Mouse (Mus musculus) embryonic facial prominence, embryonic 10.5 days (tissue): Measurements from ENCODE around the gene Mvb12b. TPM values are rescaled to one million over a fixed set of nuclear protein-coding genes. Genes with fewer than 3 reads are reported as not detected.
A peak's percentile ranks its signal among the peaks of the same experiment; 100 is the strongest.

Source experiments
- DNase-seq: peaks from one replicate; pipeline ENCODE4 v3.0.0-alpha.2; 2017; ENCODE audit warnings: low spot score
- H3K27ac ChIP-seq: fragments of 300-500 bp; sonication (generic); replicated peaks from 2 replicates; pipeline ENCODE4 v1.5.1; 2016; ENCODE audit warnings: mild to moderate bottlenecking
- H3K27me3 ChIP-seq: fragments of 300-500 bp; sonication (generic); replicated peaks from 2 replicates; pipeline ENCODE4 v1.6.1; 2016; ENCODE audit warnings: low read depth, mild to moderate bottlenecking; ENCODE audit not compliant: poor library complexity, severe bottlenecking
- H3K36me3 ChIP-seq: fragments of 300-500 bp; sonication (generic); replicated peaks from 2 replicates; pipeline ENCODE4 v1.6.1; 2016; ENCODE audit warnings: mild to moderate bottlenecking, moderate library complexity
- H3K4me1 ChIP-seq: fragments of 300-500 bp; sonication (generic); 2 replicates; pipeline ENCODE4 v1.6.1; 2016
- H3K4me3 ChIP-seq: fragments of 300-500 bp; sonication (generic); 2 replicates; pipeline ENCODE4 v1.5.1; 2016; ENCODE audit warnings: mild to moderate bottlenecking, moderate library complexity
- H3K9me3 ChIP-seq: fragments of 300-500 bp; sonication (generic); 2 replicates; pipeline ENCODE4 v1.6.1; 2016; ENCODE audit warnings: mild to moderate bottlenecking
- WGBS: fragments of 180-500 bp; shearing (Covaris S2); methylation state at CpG from one replicate; pipeline ENCODE4 v1.1.7; 2016; 5-methylcytosine and 5-hydroxymethylcytosine counted together
- polyA plus RNA-seq: library from polyadenylated mRNA; unstranded; fragments of >200 nt; fragmentation: Nextera tagmentation; extraction: Ambion mirVana; gene quantifications from 2 replicates; pipeline ENCODE4 v1.2.1, GENCODE M21; 2016

Gene Mvb12b
- polyA plus RNA-seq, 1 experiment from 2014 or later = 16.1 TPM

DNA sequence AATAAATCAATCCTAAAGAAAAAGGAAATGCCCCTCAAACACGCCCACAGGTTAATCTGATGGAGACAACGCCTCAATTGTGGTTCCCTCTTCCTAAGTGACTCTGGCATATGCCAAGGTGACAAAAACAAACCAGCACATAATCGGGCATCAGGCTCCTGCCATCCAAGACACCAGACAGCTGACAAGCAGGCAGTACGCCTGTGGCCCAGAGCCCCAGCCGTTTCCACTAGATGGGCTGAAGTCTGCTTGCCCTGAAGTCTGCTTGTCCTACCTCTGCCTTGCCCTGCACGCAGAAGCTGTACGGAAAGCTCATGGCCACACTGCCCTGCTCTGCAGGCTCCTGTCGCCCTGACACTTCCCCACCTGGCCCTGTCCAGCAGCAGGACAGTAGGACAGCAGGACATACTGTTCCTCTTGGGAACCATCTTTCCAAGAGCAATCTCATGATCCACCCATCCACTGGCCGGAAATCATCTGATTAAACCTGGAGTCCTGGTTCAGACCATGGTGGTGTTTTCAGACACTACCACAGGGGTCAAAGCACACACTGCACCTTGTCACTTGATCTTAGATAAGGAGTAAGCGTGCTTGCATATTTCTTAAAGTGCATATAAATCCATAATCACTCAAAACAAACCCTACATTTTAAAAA is 17.9 kb downstream of the Mvb12b start:
- Histone ChIP-seq H3K4me3 (no peak overlapping the region), H3K27ac (peak overlapping the region; percentile 59), H3K9me3 (peaks cover 8% of the 10 kb centered on the region; the same call in 1 of the 2 replicates), H3K4me1 (peaks cover 61% of the 10 kb centered on the region), H3K36me3 (peaks cover 42% of the 10 kb centered on the region), H3K27me3 (peaks cover 16% of the 10 kb centered on the region; the same call in 1 of the 2 replicates)
- no peak for DNase-seq
- 77% methylated on average over 10 of the region's 10 CpGs for WGBS

DNA sequence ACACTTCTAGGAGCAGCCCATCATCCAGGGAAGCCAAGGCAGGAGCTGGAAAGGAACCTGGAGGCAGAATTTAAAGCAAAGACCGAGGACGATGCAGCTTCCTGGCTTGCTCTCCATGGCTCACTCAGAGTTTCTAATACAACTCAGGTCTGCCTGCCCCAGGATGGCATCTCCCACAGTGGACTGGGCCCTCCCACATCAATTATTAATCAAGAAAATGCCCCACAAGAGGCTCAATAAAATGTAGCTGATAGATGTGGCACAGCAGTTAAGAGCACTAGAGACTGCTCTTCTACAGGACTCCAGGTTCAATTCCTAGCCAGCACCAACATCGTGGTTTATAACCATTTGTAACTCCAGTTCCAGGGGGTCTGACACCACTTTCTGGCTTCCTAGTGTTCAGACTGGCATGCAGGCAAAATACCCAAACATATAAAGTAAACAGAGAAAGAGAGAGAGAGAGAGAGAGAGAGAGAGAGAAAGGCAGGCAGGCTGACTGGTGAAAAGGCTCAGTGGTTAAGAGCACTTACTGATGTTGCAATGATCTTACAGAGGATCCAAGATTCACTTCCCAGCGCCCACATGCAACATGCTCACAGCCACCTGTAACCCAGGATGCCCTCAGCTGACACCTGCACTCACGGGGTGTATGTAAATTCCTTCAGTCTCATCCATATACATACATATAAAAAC is 18.6 kb downstream of the Mvb12b start:
- Histone ChIP-seq H3K27me3 (peaks cover 16% of the 10 kb centered on the region; the same call in 1 of the 2 replicates), H3K27ac (no peak overlapping the region; the same call in 1 of the 2 replicates), H3K4me3 (no peak overlapping the region), H3K4me1 (peaks cover 55% of the 10 kb centered on the region), H3K9me3 (peaks cover 8% of the 10 kb centered on the region; the same call in 1 of the 2 replicates), H3K36me3 (peaks cover 40% of the 10 kb centered on the region)
- DNase-seq = no peak
- 86% methylated on average over 5 of the region's 5 CpGs for WGBS

- DNase-seq = no peak
- H3K27me3 ChIP-seq = peaks cover 12% of the 10 kb centered on the region; the same call in 1 of the 2 replicates
- no peak overlapping the region for H3K4me3 ChIP-seq
- H3K9me3 ChIP-seq = peaks cover 8% of the 10 kb centered on the region; the same call in 1 of the 2 replicates
- WGBS = 91% methylated on average over 4 of the region's 4 CpGs
- H3K27ac ChIP-seq = no peak overlapping the region
- H3K36me3 ChIP-seq = peaks cover 32% of the 10 kb centered on the region
- H3K4me1 ChIP-seq = peaks cover 46% of the 10 kb centered on the region
Measured at GRCm38 (mm10) chr2:33868322-33868721, 19.4 kb downstream of the Mvb12b start.

- Histone ChIP-seq H3K27me3 (no peaks in the 10 kb centered on the region), H3K9me3 (no peaks in the 10 kb centered on the region), H3K4me1 (peaks cover 11% of the 10 kb centered on the region; the same call in 1 of the 2 replicates), H3K4me3 (no peak overlapping the region), H3K36me3 (peaks cover 9% of the 10 kb centered on the region), H3K27ac (no peak overlapping the region)
- DNase-seq = no peak
- 82% methylated on average over 2 of the region's 2 CpGs for WGBS
Measured at GRCm38 (mm10) chr2:33856746-33857145, 31.0 kb downstream of the Mvb12b start.

DNA sequence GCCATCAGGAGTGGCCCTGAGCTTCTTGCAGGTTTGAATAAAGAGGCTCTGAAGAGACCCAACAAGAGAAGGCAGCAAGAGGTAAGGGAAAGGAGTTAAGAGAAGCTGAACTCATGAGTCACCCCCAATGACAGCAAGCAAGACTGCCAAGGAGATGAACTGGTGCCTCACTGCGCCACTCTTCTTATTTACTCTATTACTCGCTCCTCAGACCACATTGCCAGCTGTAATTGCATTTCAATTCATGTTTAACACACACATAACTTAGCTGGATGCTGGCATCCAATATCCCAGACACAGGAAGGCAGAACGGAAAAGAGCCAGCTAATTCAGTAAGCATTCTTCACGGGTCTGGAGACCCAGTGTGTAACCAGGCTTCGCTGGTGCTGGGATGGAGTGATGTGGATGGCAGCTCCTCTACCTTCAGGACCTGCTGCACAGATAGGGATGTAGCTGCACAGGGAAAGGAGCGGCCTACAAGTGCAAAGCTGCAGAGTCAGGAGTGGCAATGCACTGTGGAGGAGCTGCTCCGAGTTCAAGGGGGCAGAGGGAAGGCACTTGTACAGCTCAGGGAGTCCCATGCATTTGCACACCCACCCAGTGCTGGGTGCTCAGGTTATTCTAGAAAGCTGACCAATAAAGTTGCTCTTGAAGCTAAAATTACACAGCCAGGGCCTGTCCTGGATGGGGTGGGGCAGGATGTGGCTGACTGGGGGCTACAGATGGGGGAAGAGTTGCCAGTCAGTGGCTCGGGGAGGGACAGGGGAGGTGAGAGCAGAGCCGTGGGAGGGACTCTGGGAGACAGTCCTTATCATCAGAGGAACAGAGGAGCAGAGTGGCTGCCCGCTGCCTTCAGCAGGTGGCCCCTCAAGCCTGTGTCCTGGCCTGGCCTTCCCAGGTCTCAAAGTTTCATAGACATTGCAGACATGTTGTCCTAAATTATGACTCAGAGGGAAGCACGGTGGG is 34.5 kb downstream of the Mvb12b start:
- H3K4me3 ChIP-seq = no peak overlapping the region
- H3K36me3 ChIP-seq = peaks cover 17% of the 10 kb centered on the region
- H3K4me1 ChIP-seq = peaks cover 13% of the 10 kb centered on the region; the same call in 1 of the 2 replicates
- H3K27me3 ChIP-seq = no peaks in the 10 kb centered on the region
- no peak for DNase-seq
- H3K27ac ChIP-seq = peak overlapping the region; percentile 41
- H3K9me3 ChIP-seq = no peaks in the 10 kb centered on the region
- WGBS = 85% methylated on average over 11 of the region's 11 CpGs

GRCm38 (mm10) chr2:33847196-33847834 is 40.4 kb downstream of the Mvb12b start:
- H3K4me1 ChIP-seq = peaks cover 30% of the 10 kb centered on the region
- no peak overlapping the region for H3K4me3 ChIP-seq
- no peaks in the 10 kb centered on the region for H3K9me3 ChIP-seq
- WGBS = 88% methylated on average over 11 of the region's 11 CpGs
- DNase-seq = no peak
- peak overlapping the region; percentile 76 for H3K27ac ChIP-seq
- H3K36me3 ChIP-seq = peaks cover 22% of the 10 kb centered on the region
- no peaks in the 10 kb centered on the region for H3K27me3 ChIP-seq

- no peak overlapping the region for H3K4me3 ChIP-seq
- H3K9me3 ChIP-seq = no peaks in the 10 kb centered on the region
- H3K27me3 ChIP-seq = no peaks in the 10 kb centered on the region
- H3K36me3 ChIP-seq = peaks cover 22% of the 10 kb centered on the region
- 54% methylated on average over 4 of the region's 4 CpGs for WGBS
- peaks cover 30% of the 10 kb centered on the region for H3K4me1 ChIP-seq
- DNase-seq = peak; percentile 29
- H3K27ac ChIP-seq = peak overlapping the region; percentile 76
Measured at GRCm38 (mm10) chr2:33846635-33847034, 41.1 kb downstream of the Mvb12b start.

- WGBS = 92% methylated on average over 2 of the region's 2 CpGs
- no peak for DNase-seq
- no peak overlapping the region for H3K4me3 ChIP-seq
- H3K27me3 ChIP-seq = no peaks in the 10 kb centered on the region
- H3K27ac ChIP-seq = no peak overlapping the region; the same call in 1 of the 2 replicates
- H3K9me3 ChIP-seq = no peaks in the 10 kb centered on the region
- peaks cover 17% of the 10 kb centered on the region; the same call in 1 of the 2 replicates for H3K36me3 ChIP-seq
- H3K4me1 ChIP-seq = peaks cover 42% of the 10 kb centered on the region
Measured at GRCm38 (mm10) chr2:33843642-33844041, 44.1 kb downstream of the Mvb12b start.

DNA sequence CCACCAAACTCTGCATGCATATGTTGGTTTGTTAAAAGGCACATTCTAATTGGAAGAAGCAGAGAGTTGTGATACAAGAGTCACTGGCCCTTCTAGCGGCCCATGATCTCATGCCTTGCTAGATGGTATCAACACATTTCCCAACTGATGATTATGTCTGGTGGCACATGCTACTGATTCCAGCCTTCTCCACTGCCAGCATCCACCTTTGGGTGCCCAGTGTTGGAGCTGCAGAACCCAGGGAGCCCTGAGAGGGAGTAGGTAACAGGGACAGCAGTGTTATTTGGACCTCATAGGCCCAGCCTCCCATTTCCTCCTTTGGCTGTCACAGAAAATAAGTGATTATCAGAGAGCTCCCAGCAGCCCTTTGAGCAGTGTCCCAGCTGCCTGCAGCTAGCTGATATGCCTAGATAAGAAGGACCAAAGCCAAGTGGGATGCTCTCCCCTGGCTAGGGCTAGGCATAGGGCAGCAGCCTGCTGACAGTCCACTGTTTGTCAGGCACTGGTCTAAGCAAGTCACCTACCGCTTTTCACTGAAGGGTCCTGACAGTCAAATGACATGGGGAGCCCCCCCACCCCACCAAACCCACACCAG is 44.7 kb downstream of the Mvb12b start:
- H3K4me3 ChIP-seq = no peak overlapping the region
- H3K9me3 ChIP-seq = no peaks in the 10 kb centered on the region
- peaks cover 22% of the 10 kb centered on the region; the same call in 1 of the 2 replicates for H3K36me3 ChIP-seq
- peak overlapping the region; percentile 31; the same call in 1 of the 2 replicates for H3K27ac ChIP-seq
- WGBS = 92% methylated on average over 2 of the region's 2 CpGs
- no peaks in the 10 kb centered on the region for H3K27me3 ChIP-seq
- H3K4me1 ChIP-seq = peaks cover 38% of the 10 kb centered on the region
- DNase-seq = no peak

- Histone ChIP-seq H3K36me3 (peaks cover 31% of the 10 kb centered on the region; the same call in 1 of the 2 replicates), H3K27me3 (no peaks in the 10 kb centered on the region), H3K9me3 (no peaks in the 10 kb centered on the region), H3K4me1 (peaks cover 36% of the 10 kb centered on the region), H3K4me3 (no peak overlapping the region), H3K27ac (peak overlapping the region; percentile 49)
- DNase-seq = no peak
- 79% methylated on average over 4 of the region's 4 CpGs for WGBS
Measured at GRCm38 (mm10) chr2:33841980-33842379, 45.8 kb downstream of the Mvb12b start.

GRCm38 (mm10) chr2:33840483-33840882 is 47.3 kb downstream of the Mvb12b start:
- H3K36me3 ChIP-seq = peaks cover 28% of the 10 kb centered on the region
- H3K4me3 ChIP-seq = no peak overlapping the region
- H3K4me1 ChIP-seq = peaks cover 24% of the 10 kb centered on the region
- no peak overlapping the region for H3K27ac ChIP-seq
- no peaks in the 10 kb centered on the region for H3K27me3 ChIP-seq
- H3K9me3 ChIP-seq = no peaks in the 10 kb centered on the region
- 69% methylated on average over 3 of the region's 3 CpGs for WGBS
- DNase-seq = no peak
